Mouse (Mus musculus) lung, adult 18-20 months (tissue): ENCODE measurements at regions not wholly inside any gene's neighbourhood (a gene's known extent, or its start where the extent isn't known, plus 50 kb on each side); places are given as distances from the start of the nearest gene placed in this dataset.

Experiments used
- DNase-seq, 2 experiments: peaks; one replicate each; pipeline ENCODE4 v3.0.0; 2022; ENCODE audit warnings: mixed read lengths in 2 of 2

GRCm38 (mm10) chr8:41648276-41648675 lies 231.4 kb upstream of the Frg1 start:
- DNase-seq: no peak

DNA sequence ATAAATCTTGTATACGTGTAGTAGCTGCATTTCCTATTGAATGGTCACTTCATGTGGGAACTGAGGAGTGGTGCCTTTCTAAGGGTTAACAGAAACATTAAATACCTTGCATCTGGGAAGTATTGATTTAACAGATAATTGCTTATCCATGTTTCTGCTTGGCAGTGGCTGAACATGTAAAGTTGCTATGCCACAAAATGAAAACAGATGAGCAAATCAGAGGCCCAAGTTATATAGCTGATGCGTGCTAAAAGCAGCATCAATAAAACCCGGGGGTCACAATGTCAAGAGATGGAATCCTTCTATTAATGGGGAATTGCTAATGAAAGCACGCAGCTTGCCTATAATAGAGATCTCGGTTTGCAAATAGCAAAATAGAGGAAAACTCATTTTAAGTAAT lies 227.8 kb upstream of the Frg1 start:
- DNase-seq: no peak

GRCm38 (mm10) chr8:41623841-41624240 lies 207.0 kb upstream of the Frg1 start:
- no peak for DNase-seq

DNA sequence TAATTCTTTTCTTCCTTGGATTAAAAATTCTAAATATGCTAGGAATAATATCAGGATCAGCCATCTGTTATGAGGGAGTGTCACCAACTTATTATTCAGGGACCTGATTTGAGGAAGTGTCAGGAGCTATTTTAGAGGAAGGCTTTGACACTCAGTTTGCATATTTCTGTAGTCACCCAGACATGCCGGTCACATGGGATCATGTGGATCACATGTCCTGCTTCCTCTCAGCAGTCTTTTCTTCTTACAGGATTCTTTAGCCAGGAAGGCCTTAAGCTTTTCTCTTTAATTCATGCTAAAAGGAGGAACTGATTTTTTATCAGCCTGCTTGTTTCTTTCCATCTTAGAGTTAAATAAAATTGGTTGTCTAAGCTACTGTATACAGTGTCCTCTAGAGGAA lies 183.4 kb upstream of the Frg1 start:
- DNase-seq: no peak

DNA sequence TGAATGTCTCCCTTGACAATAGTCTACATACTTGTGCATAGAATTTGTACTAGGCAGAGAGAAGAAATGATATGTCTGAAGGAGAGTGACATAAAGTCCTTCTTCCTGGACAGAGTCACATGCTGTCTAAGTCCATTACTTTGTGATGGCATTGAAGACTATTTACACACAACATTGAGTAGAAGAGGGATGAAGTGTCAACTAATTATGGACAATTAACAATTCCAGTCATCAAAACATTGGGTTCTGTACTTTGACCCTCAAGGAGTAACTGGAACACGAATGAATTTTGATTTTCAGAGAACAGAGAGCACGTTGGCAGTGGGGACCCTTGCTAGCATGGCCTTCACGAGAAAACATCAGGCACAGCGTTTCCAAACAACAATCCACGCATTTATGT lies 177.6 kb upstream of the Frg1 start:
- DNase-seq: no peak

DNA sequence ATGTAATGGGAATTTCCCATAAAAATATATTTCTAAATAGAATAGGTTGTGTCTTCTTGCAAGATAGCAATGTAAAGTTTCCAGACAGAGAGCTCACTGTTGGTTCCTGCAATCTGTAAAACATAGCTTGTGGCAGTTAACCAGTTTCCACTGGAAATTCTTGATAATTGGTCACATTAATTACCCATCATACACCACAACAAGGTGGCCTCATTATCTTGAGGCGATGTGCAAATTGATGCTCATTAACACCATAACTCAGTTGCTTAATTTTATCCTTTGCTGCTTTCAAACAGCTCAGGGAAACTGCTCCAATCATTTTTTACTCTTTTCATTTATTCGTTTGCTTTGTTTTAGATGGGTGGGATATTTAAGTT lies 176.8 kb upstream of the Frg1 start:
- DNase-seq: no peak

GRCm38 (mm10) chr8:41592741-41593665 lies 176.1 kb upstream of the Frg1 start:
- no peak for DNase-seq

- DNase-seq: no peak
Measured at GRCm38 (mm10) chr8:41592174-41592573, 175.3 kb upstream of the Frg1 start.

DNA sequence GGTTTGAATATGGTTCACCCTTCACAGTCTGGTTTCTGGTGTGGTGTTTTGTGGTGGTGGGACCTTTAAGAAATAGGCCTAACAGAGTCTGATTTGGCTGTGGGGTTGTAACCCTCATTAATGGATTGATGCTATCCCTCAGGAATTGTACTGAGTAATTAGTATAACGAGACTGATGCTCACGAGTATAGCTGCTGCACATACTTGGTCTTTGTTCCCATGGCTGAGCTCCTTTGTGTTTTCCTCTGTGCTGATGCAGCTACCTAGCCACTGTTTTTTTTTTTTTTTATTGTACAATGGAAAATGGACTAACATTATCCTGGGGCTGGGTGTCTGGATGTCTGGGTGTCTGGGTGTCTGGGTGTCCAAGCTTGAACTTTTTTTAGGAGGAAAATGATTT lies 171.3 kb upstream of the Frg1 start:
- no peak for DNase-seq

DNA sequence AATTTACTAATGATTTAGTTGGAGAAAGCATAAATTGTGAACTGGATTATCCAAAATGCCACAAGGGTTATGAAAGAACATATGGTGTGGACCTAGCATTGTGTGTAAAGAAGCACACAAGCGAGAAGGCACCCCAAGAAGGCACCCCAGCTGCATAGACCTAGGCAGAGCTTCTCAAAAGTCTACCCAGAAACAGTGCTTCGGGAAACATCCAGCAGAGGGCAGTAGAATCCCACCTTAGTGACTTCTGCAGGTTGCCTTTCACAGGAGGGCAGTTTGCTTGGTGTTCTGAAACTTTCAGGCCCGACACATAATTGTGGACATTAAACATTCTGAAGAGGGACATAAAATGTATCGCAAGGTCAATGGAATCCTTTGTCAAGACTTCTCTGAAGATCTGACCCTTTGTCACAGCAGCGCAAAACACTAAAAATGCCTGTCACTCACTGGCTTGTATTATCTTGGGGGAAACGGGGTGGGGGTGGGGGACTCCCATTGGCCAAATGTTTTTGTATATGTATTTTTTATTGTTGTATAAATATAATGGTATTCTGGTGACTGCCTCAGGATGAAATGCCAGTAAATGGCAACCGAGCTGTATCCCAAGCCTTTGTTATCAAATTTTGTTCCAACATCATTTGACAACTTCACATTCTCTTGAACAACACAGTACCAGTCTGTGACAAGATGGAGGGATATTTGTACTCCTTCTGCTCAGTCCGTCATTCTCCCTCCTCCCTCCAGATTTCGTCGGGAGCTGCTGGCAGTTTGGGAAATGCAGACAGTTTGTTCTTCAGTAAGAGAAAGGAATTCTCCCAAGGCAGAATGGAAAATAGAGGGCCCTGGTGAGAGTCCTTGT lies 156.4 kb upstream of the Frg1 start:
- DNase-seq: peak; percentile 14 to 30

GRCm38 (mm10) chr8:41570566-41570965 lies 153.7 kb upstream of the Frg1 start:
- no peak for DNase-seq

DNA sequence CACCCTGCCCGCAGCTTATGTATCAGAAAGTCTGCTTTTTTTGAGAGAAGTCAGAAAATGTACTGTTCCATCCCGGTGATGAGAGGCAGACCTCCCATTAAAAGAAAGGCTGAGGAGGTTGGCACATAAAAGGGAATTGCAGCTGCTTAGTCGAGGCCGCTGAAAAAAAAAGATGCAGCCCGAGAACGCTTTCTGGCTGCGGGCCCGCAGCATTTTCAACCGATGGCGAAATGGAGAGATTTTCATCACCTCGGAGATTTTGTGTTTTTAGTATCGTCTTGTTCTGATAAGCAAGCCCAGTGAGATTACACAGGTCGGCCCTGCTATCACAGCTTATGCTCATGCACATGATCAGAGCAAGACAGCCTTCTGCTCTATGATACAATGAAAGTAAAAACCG lies 145.1 kb upstream of the Frg1 start:
- no peak for DNase-seq

DNA sequence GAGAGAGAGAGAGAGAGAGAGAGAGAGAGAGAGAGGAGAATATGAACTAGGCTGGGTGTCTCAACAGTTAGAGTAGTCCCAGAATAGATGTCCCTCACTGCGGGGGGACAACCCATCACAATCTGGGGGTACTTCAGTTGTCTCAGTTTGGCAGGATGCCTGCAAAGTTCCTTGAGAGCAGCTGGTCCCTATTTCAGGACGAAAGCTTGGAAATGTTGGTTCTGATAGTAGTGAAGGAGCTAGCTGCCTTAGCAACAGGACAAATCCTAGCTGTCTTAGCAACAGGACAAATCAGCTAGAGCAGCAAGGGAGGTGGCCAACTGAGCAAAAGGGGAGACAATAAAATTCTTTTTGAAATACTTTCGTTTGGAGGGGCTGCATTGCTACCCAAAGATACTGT lies 139.9 kb upstream of the Frg1 start:
- no peak for DNase-seq

DNA sequence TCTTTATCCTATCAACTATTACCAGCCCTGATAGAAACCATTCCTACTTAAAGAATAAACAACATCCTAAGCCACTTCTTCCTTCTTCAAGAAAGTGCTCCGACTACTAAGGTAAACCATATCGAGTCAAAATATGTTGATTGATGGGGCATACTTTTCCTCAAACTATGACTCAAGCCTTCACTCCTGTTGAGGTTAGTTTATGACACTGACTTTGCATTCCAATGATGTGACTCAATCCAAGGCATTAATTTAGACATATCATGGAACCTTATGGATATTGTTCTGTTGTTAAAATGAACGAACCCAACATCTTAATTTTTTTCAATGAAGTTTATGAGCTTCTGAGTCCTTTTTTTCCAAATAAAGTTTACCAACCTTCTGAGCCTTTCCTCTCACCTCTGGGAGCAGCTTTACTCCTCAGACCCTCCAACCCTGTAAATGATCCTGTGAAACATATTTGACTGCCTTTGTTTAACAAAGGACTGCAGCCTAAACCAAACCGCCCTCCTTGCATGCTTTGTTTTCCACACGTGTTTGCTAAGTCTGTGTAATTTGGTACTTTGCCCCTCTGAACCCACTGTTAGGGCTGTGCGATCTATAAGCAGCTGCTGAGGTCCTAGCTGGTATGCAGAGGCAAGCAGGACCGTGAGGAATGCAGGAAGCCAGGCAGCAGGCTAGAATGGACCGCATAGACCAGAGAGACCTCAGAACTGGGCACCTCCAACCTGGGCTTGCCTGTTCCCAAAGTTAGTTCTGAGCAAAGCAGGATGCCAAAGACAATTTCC lies 136.1 kb upstream of the Frg1 start:
- DNase-seq: no peak

- DNase-seq: no peak
Measured at GRCm38 (mm10) chr8:41551925-41552414, 135.1 kb upstream of the Frg1 start.

DNA sequence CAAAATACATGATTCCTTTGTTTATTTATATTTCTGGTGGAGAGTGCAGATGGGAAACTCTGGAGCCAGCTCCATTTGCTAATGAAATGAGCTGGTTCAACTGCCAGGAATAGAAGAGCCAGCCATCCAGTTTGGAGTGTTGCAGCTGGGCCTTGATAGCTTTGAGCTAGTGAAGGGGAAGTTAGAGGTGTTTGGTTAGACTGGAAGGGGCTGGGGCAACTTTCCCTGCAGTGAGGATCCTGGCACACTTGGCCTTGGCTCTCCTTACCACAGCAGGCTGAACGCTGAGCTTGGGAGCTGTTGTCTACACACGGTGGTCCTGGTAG lies 133.2 kb upstream of the Frg1 start:
- no peak for DNase-seq

DNA sequence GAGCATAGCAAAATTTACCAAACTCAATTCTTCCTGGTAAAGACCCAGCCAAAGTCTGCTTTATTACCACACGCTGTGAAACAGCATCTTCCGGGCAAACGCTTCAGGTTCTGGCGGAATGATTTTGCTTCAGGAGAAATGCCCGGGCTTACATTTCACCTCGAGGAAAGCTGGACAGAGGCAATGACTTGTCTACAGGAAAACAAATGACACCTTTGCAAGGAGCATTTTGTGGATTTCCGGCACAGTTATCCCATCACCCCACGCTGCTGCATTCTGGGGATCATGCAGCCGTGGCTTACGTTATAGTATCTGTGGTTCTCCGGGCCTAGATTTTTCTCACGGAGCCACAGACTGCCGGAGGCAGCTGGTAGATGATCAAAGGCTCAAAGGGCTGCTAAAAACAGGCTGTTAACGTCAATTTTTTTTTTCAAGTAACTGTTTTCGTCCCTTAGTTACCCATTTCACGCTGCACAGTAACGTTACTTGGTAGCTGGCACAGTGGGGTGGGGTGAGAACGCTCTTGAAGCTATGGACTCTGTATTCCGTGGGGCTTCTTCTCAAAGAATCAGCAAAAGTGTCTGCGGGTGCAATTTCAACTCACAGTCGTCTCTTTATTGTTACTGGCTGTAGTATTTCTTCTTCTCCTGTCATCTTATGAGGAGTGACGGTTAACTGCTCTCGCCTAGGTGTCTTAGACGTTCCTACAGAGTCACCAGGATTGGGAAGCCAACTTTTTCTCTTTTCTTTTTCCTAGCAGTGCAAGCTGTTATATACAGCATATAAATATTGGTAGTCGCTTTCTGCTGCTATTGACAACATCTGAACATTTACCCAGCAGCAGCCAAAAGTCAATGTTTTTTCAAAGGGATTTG lies 132.6 kb upstream of the Frg1 start:
- DNase-seq: no peak

DNA sequence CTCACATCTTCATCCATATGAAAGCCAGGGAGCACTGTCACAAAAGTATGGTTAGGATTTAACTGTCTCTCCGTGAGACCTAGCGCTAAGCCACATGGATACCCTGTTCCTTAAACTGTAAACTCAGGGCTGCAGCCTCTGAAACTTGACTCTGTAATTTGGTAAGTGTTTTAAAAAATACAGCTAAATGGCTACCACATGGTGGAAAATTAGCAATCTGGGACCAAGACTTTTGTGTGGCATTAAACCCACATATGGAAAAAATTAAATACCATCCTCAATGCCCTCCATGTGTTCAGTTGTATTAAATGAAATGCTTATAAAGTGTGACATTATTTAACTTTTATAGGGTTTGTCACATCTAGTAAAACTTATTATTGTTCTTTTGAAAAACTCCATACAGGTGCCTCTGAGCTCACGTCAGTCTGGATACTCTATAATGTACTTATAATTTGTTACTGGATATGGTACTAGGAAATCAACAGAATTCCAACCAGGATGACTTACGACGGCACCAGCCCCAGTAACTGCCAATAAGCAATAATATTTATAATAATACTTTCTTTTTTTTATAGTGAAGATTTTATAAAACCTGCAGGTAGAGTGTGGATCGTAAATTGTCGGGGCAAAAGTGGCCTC lies 131.0 kb upstream of the Frg1 start:
- no peak for DNase-seq

GRCm38 (mm10) chr8:41532212-41532611 lies 115.3 kb upstream of the Frg1 start:
- DNase-seq: no peak

DNA sequence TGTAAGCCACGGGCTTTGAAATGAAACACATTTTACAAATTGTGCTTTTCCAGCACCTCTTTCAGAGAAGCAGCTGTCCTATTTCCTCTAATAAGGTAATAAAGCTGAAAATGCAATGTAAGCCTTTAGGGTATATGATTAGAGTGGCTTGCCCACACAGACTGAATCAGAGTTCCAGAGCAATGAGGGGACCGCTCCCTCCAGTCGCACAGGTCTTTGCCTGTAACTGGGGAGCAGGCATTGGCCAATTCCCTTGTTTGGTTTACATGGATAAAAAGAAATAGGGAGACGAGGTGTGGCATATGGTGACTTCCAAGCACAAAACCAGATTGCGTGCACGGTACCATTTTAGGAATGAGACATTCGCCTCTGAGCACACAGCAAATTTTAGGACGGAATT lies 112.7 kb upstream of the Frg1 start:
- DNase-seq: no peak

DNA sequence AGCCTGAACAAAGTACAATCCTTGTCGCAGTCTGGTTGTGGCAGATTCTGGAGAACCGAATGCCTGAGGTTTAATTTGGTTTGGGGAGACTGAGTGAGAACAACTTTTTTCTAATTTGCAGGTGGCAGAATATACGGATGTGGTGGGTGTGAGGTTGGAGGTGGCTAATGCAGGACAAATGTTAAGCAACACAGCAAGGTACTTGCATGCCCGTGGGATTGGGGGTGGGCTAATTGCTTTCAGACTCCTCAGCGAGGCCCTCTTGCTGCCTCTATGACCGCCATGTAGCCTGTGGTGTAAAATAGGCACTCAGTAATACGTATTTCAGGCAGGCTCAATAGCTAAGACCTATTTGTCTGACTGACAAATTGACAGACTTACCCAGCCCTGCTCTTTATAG lies 109.4 kb upstream of the Frg1 start:
- DNase-seq: no peak

- no peak for DNase-seq
Measured at GRCm38 (mm10) chr8:41485163-41485562, 68.3 kb upstream of the Frg1 start.
